Mouse (Mus musculus) heart, embryonic 12.5 days (tissue): ENCODE measurements at regions not wholly inside any gene's neighbourhood (a gene's known extent, or its start where the extent isn't known, plus 50 kb on each side); places are given as distances from the start of the nearest gene placed in this dataset.

Experiments used
- ATAC-seq: fragments of 200-750 bp; cut with Nextera tagmentation; 2 replicates; pipeline ENCODE4 v1.8.0; 2017; ENCODE audit warnings: moderate TSS enrichment, moderate library complexity; ENCODE audit not compliant: insufficient number of reproducible peaks, low FRiP score
- H3K27ac ChIP-seq: fragments of 300-500 bp; sonication (generic); 2 replicates; pipeline ENCODE4 v1.5.1; 2016; ENCODE audit warnings: mild to moderate bottlenecking, moderate library complexity; ENCODE audit not compliant: poor library complexity, severe bottlenecking
- H3K27me3 ChIP-seq: fragments of 300-500 bp; sonication (generic); replicated peaks from 2 replicates; pipeline ENCODE4 v1.6.1; 2016; ENCODE audit warnings: mild to moderate bottlenecking, moderate library complexity
- H3K36me3 ChIP-seq: fragments of 300-500 bp; sonication (generic); 2 replicates; pipeline ENCODE4 v1.6.1; 2016; ENCODE audit warnings: mild to moderate bottlenecking, moderate library complexity
- H3K4me1 ChIP-seq: fragments of 300-500 bp; sonication (generic); replicated peaks from 2 replicates; pipeline ENCODE4 v1.6.1; 2016; ENCODE audit warnings: mild to moderate bottlenecking
- H3K4me2 ChIP-seq: fragments of 300-500 bp; sonication (generic); 2 replicates; pipeline ENCODE4 v1.6.1; 2016; ENCODE audit warnings: mild to moderate bottlenecking, moderate library complexity
- H3K4me3 ChIP-seq: fragments of 300-500 bp; sonication (generic); 2 replicates; pipeline ENCODE4 v1.5.1; 2016; ENCODE audit warnings: mild to moderate bottlenecking
- H3K9ac ChIP-seq: fragments of 300-500 bp; sonication (generic); 2 replicates; pipeline ENCODE4 v1.6.1; 2016; ENCODE audit warnings: mild to moderate bottlenecking, moderate library complexity
- H3K9me3 ChIP-seq: fragments of 300-500 bp; sonication (generic); replicated peaks from 2 replicates; pipeline ENCODE4 v1.6.1; 2016; ENCODE audit warnings: mild to moderate bottlenecking, moderate library complexity
- WGBS: fragments of 180-500 bp; shearing (Covaris S2); methylation state at CpG from one replicate; pipeline ENCODE4 v1.1.7; 2016; 5-methylcytosine and 5-hydroxymethylcytosine counted together

GRCm38 (mm10) chr8:103403826-103404225 is 618.4 kb upstream of the Cdh11 start:
- no peak overlapping the region for H3K9ac ChIP-seq
- H3K27me3 ChIP-seq, result no peaks in the 10 kb centered on the region
- no peak for ATAC-seq
- H3K4me2 ChIP-seq, result no peak overlapping the region
- no peaks in the 10 kb centered on the region for H3K9me3 ChIP-seq
- WGBS, result 76% methylated on average over 4 of the region's 4 CpGs
- peaks cover 23% of the 10 kb centered on the region for H3K4me1 ChIP-seq
- H3K27ac ChIP-seq, result no peak overlapping the region
- no peak overlapping the region for H3K4me3 ChIP-seq
- H3K36me3 ChIP-seq, result no peaks in the 10 kb centered on the region

GRCm38 (mm10) chr8:103405787-103406186 is 620.3 kb upstream of the Cdh11 start:
- Histone ChIP-seq H3K9me3 (no peaks in the 10 kb centered on the region), H3K4me2 (0 out of 2 replicates have a peak overlapping the region, but pooled peaks have one; percentile 14), H3K4me3 (no peak overlapping the region), H3K27me3 (no peaks in the 10 kb centered on the region), H3K9ac (no peak overlapping the region), H3K4me1 (peaks cover 31% of the 10 kb centered on the region), H3K27ac (no peak overlapping the region; the same call in 1 of the 2 replicates), H3K36me3 (no peaks in the 10 kb centered on the region)
- ATAC-seq, result peak; percentile 55; the same call in 1 of the 2 replicates
- WGBS, result 36% methylated on average over 12 of the region's 12 CpGs

DNA sequence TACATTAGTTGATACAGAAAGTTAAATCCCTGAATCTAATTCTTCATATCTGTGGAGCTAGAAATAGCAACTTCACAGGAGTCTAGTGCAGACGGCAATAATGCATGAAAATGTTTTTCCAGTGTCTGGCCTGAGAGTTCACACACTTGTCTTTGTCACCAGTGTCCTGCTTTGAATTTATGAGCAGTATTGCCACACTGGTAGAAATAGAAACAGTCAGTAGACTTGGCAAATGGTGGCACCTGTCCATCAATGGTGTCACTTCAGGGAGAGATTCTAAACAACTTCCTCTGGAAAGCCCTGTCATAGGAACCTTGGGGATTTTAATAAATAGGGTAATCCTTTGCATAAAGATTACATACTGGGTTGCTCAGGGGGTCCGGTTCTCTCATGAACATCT is 621.5 kb upstream of the Cdh11 start:
- H3K4me3 ChIP-seq, result no peak overlapping the region
- H3K4me1 ChIP-seq, result peaks cover 31% of the 10 kb centered on the region
- no peak overlapping the region for H3K4me2 ChIP-seq
- H3K9ac ChIP-seq, result no peak overlapping the region
- H3K9me3 ChIP-seq, result no peaks in the 10 kb centered on the region
- no peaks in the 10 kb centered on the region for H3K36me3 ChIP-seq
- H3K27ac ChIP-seq, result no peak overlapping the region
- no peak for ATAC-seq
- H3K27me3 ChIP-seq, result no peaks in the 10 kb centered on the region
- 58% methylated on average over 2 of the region's 2 CpGs for WGBS

DNA sequence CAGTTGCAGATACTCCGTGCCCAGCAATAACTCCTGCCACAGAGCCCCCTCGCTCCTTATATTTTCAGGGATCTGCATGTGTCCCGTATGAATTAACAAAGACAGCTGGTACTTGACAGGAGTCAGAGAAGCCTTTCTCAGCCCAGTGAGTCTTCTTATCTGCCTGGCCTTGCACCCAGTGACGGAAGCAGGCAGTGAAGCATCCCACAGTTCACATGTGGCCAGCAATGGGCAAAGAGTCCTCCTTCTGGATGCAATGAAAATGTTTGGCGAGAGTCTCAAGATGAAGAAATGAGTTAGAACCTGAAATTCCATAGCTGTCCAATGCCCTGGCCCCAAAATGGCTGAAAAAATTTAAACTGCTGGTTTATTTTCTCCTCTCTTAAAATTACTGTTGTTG is 622.2 kb upstream of the Cdh11 start:
- Histone ChIP-seq H3K4me2 (no peak overlapping the region), H3K27ac (peak overlapping the region; percentile 5; the same call in 1 of the 2 replicates), H3K36me3 (no peaks in the 10 kb centered on the region), H3K4me3 (no peak overlapping the region), H3K4me1 (peaks cover 31% of the 10 kb centered on the region), H3K9me3 (no peaks in the 10 kb centered on the region), H3K27me3 (no peaks in the 10 kb centered on the region), H3K9ac (no peak overlapping the region)
- WGBS, result 61% methylated on average over 5 of the region's 5 CpGs
- no peak for ATAC-seq

- Histone ChIP-seq H3K4me2 (no peak overlapping the region), H3K27me3 (no peaks in the 10 kb centered on the region), H3K4me3 (no peak overlapping the region), H3K9ac (no peak overlapping the region), H3K27ac (peak overlapping the region; percentile 62), H3K9me3 (no peaks in the 10 kb centered on the region), H3K36me3 (no peaks in the 10 kb centered on the region), H3K4me1 (peaks cover 31% of the 10 kb centered on the region)
- 68% methylated on average over 3 of the region's 3 CpGs for WGBS
- no peak for ATAC-seq
Observed at GRCm38 (mm10) chr8:103408411-103408810, 623.0 kb upstream of the Cdh11 start.

- no peak overlapping the region for H3K27ac ChIP-seq
Observed at GRCm38 (mm10) chr8:103409121-103409551, 623.7 kb upstream of the Cdh11 start.

GRCm38 (mm10) chr8:103412731-103413130 is 627.3 kb upstream of the Cdh11 start:
- 65% methylated on average over 7 of the region's 7 CpGs for WGBS
- Histone ChIP-seq H3K4me3 (no peak overlapping the region), H3K4me1 (peaks cover 20% of the 10 kb centered on the region), H3K9me3 (no peaks in the 10 kb centered on the region), H3K36me3 (no peaks in the 10 kb centered on the region), H3K27ac (no peak overlapping the region), H3K4me2 (no peak overlapping the region), H3K9ac (no peak overlapping the region), H3K27me3 (no peaks in the 10 kb centered on the region)
- ATAC-seq, result no peak

More at GRCm38 (mm10) chr8:103409121-103409551, 623.7 kb upstream of the Cdh11 start:
- Histone ChIP-seq H3K27me3 (no peaks in the 10 kb centered on the region), H3K4me2 (no peak overlapping the region), H3K4me3 (no peak overlapping the region), H3K36me3 (no peaks in the 10 kb centered on the region), H3K9ac (no peak overlapping the region), H3K9me3 (no peaks in the 10 kb centered on the region), H3K4me1 (peaks cover 37% of the 10 kb centered on the region)
- ATAC-seq, result peak; percentile 74
- 16% methylated on average over 2 of the region's 2 CpGs for WGBS

DNA sequence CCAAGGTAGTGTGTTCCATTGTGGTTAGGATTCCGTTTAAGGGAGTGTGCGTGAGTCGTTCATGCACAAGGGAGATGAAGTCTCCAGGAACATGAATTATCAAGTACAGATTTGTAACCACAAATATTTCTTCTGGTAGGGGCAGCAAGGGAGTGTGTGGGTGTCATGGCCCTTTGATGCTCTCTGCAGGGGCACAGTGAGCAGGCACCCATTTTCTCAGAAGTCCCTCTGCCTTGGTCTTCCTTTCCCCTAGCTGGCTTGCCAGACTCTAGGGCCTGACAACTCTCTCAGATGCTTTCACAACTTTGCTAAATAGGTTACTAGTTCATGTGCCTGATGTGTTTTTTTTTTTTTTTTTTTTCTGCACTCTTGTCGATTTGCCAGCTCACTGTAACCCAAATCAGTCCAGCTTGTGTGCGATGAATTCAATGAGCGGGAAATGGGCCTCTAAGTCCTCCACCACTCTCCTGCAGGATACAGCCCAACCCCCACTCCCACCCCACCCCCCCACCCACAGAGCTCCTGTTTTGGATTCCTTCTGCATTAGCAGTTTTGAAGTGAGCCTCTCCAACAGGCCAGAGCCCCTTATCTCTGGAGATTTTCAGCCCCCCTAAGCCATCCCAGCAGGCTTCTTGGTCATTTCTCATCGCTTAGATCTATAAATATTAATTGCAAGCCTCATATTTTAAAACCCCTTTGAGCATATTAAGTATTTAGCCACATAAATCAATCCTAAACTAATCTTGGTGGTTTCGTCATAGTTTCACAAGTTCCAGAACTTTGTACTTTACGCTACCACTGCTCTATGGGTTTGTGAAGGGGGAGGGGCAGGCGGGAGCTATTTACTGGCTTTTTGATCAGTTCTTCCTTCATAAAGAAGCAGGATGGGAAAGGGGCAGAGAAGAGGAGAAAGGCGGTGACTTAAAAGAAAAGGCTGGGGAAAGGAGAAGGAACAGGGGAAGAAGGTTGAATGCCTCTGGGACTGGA is 628.4 kb upstream of the Cdh11 start:
- Histone ChIP-seq H3K27ac (no peak overlapping the region), H3K36me3 (no peaks in the 10 kb centered on the region), H3K4me2 (no peak overlapping the region; the same call in 1 of the 2 replicates), H3K9ac (no peak overlapping the region), H3K4me3 (no peak overlapping the region), H3K27me3 (no peaks in the 10 kb centered on the region), H3K4me1 (peaks cover 19% of the 10 kb centered on the region), H3K9me3 (no peaks in the 10 kb centered on the region)
- ATAC-seq, result no peak
- 44% methylated on average over 11 of the region's 11 CpGs for WGBS

DNA sequence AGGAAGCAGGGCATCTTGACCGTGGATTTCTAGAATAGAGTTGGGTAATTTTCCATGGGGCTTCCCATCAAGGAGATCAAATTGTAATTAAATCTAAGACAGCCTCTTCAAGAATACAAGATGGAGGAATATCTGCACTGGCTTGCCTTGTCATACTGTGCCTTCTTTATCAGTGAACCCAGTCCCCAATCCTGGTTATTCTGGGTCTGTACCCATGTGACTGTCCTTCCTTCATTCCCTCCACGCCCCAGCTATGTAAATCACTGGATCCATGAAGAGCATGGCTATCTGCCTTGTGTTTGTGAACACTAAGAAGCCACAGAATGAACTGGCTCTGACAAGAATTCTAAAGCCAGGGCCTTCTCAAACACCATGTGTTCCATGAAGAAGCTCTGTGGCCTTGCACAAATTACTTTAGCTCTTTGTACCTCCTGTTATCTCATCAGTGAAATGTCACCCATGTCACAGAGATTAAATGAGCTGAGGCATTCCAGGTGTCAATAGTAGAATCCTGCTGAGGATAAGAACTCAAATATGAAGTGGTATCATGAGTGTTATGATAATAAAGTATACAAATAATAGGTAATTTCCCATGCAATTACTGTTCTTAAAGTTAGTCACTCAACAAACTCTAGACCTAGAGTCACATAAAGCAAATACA is 637.0 kb upstream of the Cdh11 start:
- 74% methylated on average over 2 of the region's 2 CpGs for WGBS
- no peaks in the 10 kb centered on the region for H3K36me3 ChIP-seq
- no peak for ATAC-seq
- no peak overlapping the region for H3K4me3 ChIP-seq
- H3K27ac ChIP-seq, result no peak overlapping the region
- no peak overlapping the region for H3K4me2 ChIP-seq
- H3K9me3 ChIP-seq, result no peaks in the 10 kb centered on the region
- H3K27me3 ChIP-seq, result no peaks in the 10 kb centered on the region
- H3K4me1 ChIP-seq, result peaks cover 15% of the 10 kb centered on the region
- no peak overlapping the region for H3K9ac ChIP-seq

- no peak overlapping the region for H3K4me2 ChIP-seq
- ATAC-seq, result no peak
- H3K4me3 ChIP-seq, result no peak overlapping the region
- H3K27me3 ChIP-seq, result no peaks in the 10 kb centered on the region
- H3K27ac ChIP-seq, result no peak overlapping the region
- H3K9ac ChIP-seq, result no peak overlapping the region
- peaks cover 7% of the 10 kb centered on the region; the same call in 1 of the 2 replicates for H3K4me1 ChIP-seq
- H3K9me3 ChIP-seq, result no peaks in the 10 kb centered on the region
- 70% methylated on average over 1 of the region's 1 CpGs for WGBS
- no peaks in the 10 kb centered on the region for H3K36me3 ChIP-seq
Observed at GRCm38 (mm10) chr8:103425967-103426366, 640.5 kb upstream of the Cdh11 start.

GRCm38 (mm10) chr8:103430874-103431492 is 645.5 kb upstream of the Cdh11 start:
- Histone ChIP-seq H3K4me3 (no peak overlapping the region), H3K27me3 (no peaks in the 10 kb centered on the region), H3K9ac (no peak overlapping the region), H3K36me3 (no peaks in the 10 kb centered on the region), H3K9me3 (no peaks in the 10 kb centered on the region), H3K27ac (no peak overlapping the region), H3K4me2 (no peak overlapping the region), H3K4me1 (no peaks in the 10 kb centered on the region)
- 93% methylated on average over 3 of the region's 3 CpGs for WGBS
- ATAC-seq, result no peak
